Mouse (Mus musculus) stomach, postnatal 0 days (tissue): ENCODE data around the gene Tnni1. TPM values are rescaled to one million over a fixed set of nuclear protein-coding genes. Genes with fewer than 3 reads are reported as not detected.
A peak's percentile ranks its signal among the peaks of the same experiment; 100 is the strongest.

Source experiments
- ATAC-seq: fragments of 200-750 bp; cut with Nextera tagmentation; 2 replicates; pipeline ENCODE4 v1.8.0; 2017; ENCODE audit not compliant: low FRiP score, low TSS enrichment
- DNase-seq: peaks from one replicate; pipeline ENCODE4 v3.0.0-alpha.2; 2016; ENCODE audit warnings: low spot score
- H3K27ac ChIP-seq: fragments of 300-500 bp; sonication (generic); replicated peaks from 2 replicates; pipeline ENCODE4 v1.5.1; 2014; ENCODE audit warnings: mild to moderate bottlenecking, control low read depth
- H3K27me3 ChIP-seq: fragments of 300-500 bp; sonication (generic); 2 replicates; pipeline ENCODE4 v1.6.1; 2014; ENCODE audit warnings: low read length; ENCODE audit not compliant: control insufficient read depth, insufficient read depth
- H3K36me3 ChIP-seq: fragments of 300-500 bp; sonication (generic); 2 replicates; pipeline ENCODE4 v1.6.1; 2014; ENCODE audit warnings: low read length, mixed read lengths; ENCODE audit not compliant: control insufficient read depth, insufficient read depth
- H3K4me1 ChIP-seq: fragments of 300-500 bp; sonication (generic); replicated peaks from 2 replicates; pipeline ENCODE4 v1.6.1; 2014; ENCODE audit warnings: antibody characterized with exemption; ENCODE audit not compliant: control insufficient read depth, insufficient read depth
- H3K4me2 ChIP-seq: fragments of 300-500 bp; sonication (generic); replicated peaks from 2 replicates; pipeline ENCODE4 v1.6.1; 2014; ENCODE audit warnings: low read depth, mild to moderate bottlenecking, control low read depth, moderate library complexity
- H3K4me3 ChIP-seq: fragments of 300-500 bp; sonication (generic); 2 replicates; pipeline ENCODE4 v1.5.1; 2014; ENCODE audit warnings: low read depth, low read length, control low read depth
- H3K9ac ChIP-seq: fragments of 300-500 bp; sonication (generic); 2 replicates; pipeline ENCODE4 v1.6.1; 2014; ENCODE audit warnings: mild to moderate bottlenecking, low read length, control low read depth, mixed read lengths
- H3K9me3 ChIP-seq: fragments of 300-500 bp; sonication (generic); 2 replicates; pipeline ENCODE4 v1.6.1; 2016; ENCODE audit warnings: low read length; ENCODE audit not compliant: control insufficient read depth
- CTCF ChIP-seq: IDR thresholded peaks from 2 replicates; pipeline ENCODE4 v1.5.1; 2016; ENCODE audit warnings: antibody characterized with exemption, low read depth, mild to moderate bottlenecking, moderate library complexity
- EP300 ChIP-seq: optimal IDR thresholded peaks from 2 replicates; pipeline ENCODE3; 2016; ENCODE audit warnings: antibody characterized with exemption
- WGBS: fragments of 180-500 bp; shearing (Covaris S2); extraction: QIAGEN DNeasy Blood & Tissue Kit; methylation state at CpG from one replicate; pipeline ENCODE4 v1.1.7; 2014; 5-methylcytosine and 5-hydroxymethylcytosine counted together
- polyA plus RNA-seq: library from polyadenylated mRNA; unstranded; fragments of >200 nt; fragmentation: Nextera tagmentation; extraction: Ambion mirVana; gene quantifications from 2 replicates; pipeline ENCODE4 v1.2.1, GENCODE M21; 2015

Gene Tnni1
- polyA plus RNA-seq, 1 experiment from 2014 or later, result 4.2 TPM

DNA sequence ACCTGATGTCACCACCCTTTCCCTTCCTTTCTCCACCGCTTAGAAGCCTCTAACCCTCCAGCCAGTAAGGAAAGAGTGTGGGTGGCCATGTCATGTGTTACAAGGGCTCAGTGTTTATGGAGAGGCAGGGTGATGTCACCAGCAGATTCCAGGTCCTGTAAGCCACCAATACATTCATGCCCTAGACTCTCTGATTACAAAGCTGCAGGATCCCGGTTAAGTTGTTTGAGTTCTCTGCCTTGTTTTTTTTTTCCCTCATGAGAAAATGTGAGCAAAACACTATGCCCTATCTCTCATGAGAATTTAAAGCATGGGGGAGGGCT is 15.1 kb upstream of the Tnni1 start:
- Histone ChIP-seq H3K9ac (no peak overlapping the region), H3K4me1 (peaks cover 5% of the 10 kb centered on the region), H3K27ac (no peak overlapping the region), H3K36me3 (peaks cover 6% of the 10 kb centered on the region; the same call in 1 of the 2 replicates), H3K27me3 (no peaks in the 10 kb centered on the region), H3K4me2 (no peak overlapping the region), H3K4me3 (no peak overlapping the region), H3K9me3 (no peaks in the 10 kb centered on the region)
- 29% methylated on average over 2 of the region's 2 CpGs for WGBS
- DNase-seq (no peak), ATAC-seq (no peak)
- TF ChIP-seq EP300 (no peak), CTCF (no peak)

DNA sequence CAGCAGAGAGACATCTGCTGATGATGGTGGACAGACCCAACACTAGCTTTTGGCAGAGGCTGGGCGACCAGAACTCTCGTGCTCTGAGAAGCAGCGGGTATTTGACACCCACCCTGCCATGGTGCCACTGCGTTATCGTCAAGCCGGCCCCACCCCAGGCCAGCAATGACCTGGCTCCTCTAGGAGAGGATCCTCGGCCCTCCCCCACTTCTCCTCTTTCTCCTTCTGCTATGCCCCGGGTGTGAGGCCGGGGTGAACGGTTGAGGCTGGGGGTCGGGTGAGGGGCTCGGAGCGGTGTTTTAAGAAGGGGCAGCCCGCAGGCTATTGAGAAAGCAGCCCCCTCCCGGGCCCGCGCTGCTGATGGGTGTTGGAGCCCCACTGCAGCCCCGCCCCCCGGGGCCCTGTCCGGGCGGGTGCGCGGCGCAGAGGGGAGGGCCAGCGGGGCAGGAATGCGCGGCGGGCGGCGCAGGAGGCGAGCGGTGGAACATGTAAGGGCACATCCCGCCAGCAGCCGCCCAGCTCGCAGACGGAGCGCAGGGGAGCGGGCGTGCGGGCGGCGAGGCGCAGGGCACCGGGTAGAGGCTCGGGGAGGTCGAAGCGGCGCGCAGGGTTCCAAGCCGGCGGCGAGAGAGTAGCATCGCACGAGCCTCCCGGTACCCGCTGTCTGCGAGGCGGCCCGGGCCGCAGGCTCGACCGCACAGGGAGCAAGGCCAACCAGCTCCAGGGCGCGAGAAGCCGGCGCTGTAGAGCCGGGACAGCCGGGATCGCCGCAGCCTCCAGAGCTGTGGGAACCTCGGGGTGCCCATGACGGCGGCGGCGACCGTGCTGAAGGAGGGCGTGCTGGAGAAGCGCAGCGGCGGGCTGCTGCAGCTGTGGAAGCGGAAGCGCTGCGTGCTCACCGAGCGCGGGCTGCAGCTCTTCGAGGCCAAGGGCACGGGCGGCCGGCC is 13.3 kb upstream of the Tnni1 start, which contains the start of gene Phlda3:
Gene Phlda3, plus strand, starts transcription at position 475 of the 947 bp plus-strand sequence.
- Histone ChIP-seq H3K27ac (peak within 1 kb of the TSS; percentile 95), H3K4me3 (peak within 1 kb of the TSS; percentile 72), H3K9ac (peak within 1 kb of the TSS; percentile 91), H3K36me3 (peaks cover 6% of the 10 kb centered on the region; the same call in 1 of the 2 replicates), H3K27me3 (no peaks in the 10 kb centered on the region), H3K9me3 (no peaks in the 10 kb centered on the region), H3K4me2 (peak within 1 kb of the TSS; percentile 78), H3K4me1 (peaks cover 7% of the 10 kb centered on the region)
- TF ChIP-seq CTCF, result no peak
- no peak for TF ChIP-seq EP300
- ATAC-seq, result peak; percentile 88
- WGBS, result 1% methylated on average over 83 of the region's 90 CpGs
- peak; percentile 79 for DNase-seq

- H3K36me3 ChIP-seq, result peaks cover 6% of the 10 kb centered on the region; the same call in 1 of the 2 replicates
- no peaks in the 10 kb centered on the region for H3K9me3 ChIP-seq
- H3K4me1 ChIP-seq, result peaks cover 7% of the 10 kb centered on the region
- peak overlapping the region; percentile 95 for H3K27ac ChIP-seq
- TF ChIP-seq CTCF (no peak), EP300 (no peak)
- ATAC-seq, result no peak; the same call in 1 of the 2 replicates
- DNase-seq, result no peak
- 9% methylated on average over 30 of the region's 30 CpGs for WGBS
- H3K4me3 ChIP-seq, result peak overlapping the region; percentile 72
- peak overlapping the region; percentile 78 for H3K4me2 ChIP-seq
- no peaks in the 10 kb centered on the region for H3K27me3 ChIP-seq
- peak overlapping the region; percentile 91 for H3K9ac ChIP-seq
These were observed 12.5 kb upstream of the Tnni1 start for GRCm38 (mm10) chr1:135766592-135767306.

DNA sequence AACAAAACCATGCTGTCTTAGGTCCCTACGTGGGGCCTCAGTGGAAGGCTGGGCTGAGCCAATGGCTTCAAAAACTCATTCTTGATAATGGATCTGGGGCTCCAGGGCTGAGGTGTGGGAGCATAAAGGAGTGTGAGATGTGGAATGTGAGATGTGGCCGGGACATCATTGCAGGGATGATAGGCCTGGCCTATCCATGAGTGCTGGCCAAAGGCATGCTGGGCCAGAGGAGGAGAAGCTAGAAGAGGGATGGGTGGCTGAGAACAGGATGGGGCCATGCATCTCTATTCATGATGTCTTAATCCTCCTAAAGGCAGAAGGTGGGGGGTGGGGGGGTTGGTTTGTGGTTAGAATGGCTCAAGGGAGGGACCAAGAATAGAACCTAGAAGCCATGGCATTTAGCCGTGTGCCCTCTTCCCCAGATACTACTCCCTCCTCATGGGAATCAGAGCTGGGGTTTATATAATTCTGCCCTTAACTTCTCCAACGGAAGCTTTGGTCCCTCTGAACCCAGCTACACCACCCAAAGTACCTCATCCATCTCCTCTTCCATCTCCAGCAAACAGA is 11.8 kb upstream of the Tnni1 start:
- no peaks in the 10 kb centered on the region for H3K27me3 ChIP-seq

GRCm38 (mm10) chr1:135768400-135768799 is 10.8 kb upstream of the Tnni1 start:
- 78% methylated on average over 2 of the region's 2 CpGs for WGBS
- H3K4me3 ChIP-seq, result peak overlapping the region; percentile 72
- peak overlapping the region; percentile 18; the same call in 1 of the 2 replicates for H3K9ac ChIP-seq
- no peak for TF ChIP-seq CTCF
- no peak for TF ChIP-seq EP300
- no peaks in the 10 kb centered on the region for H3K9me3 ChIP-seq
- no peak for DNase-seq
- H3K4me1 ChIP-seq, result peaks cover 7% of the 10 kb centered on the region
- peaks cover 6% of the 10 kb centered on the region; the same call in 1 of the 2 replicates for H3K36me3 ChIP-seq
- H3K27me3 ChIP-seq, result no peaks in the 10 kb centered on the region
- no peak overlapping the region for H3K27ac ChIP-seq
- ATAC-seq, result no peak
- H3K4me2 ChIP-seq, result peak overlapping the region; percentile 78

More for the DNA sequence above, 11.8 kb upstream of the Tnni1 start:
- Histone ChIP-seq H3K9ac (peak overlapping the region; percentile 91), H3K36me3 (peaks cover 6% of the 10 kb centered on the region; the same call in 1 of the 2 replicates), H3K4me1 (peaks cover 7% of the 10 kb centered on the region), H3K27ac (peak overlapping the region; percentile 95), H3K4me3 (peak overlapping the region; percentile 72), H3K4me2 (peak overlapping the region; percentile 78), H3K9me3 (no peaks in the 10 kb centered on the region)
- DNase-seq (no peak), ATAC-seq (no peak)
- TF ChIP-seq EP300, result no peak
- TF ChIP-seq CTCF, result no peak
- 36% methylated on average over 4 of the region's 4 CpGs for WGBS
